Mouse (Mus musculus) stomach, embryonic 15.5 days (tissue): Measurements from ENCODE around the gene Eps8. TPM values are rescaled to one million over a fixed set of nuclear protein-coding genes. Genes with fewer than 3 reads are reported as not detected.
A peak's percentile ranks its signal among the peaks of the same experiment; 100 is the strongest.

ENCODE experiments used
- ATAC-seq: fragments of 200-750 bp; cut with Nextera tagmentation; 2 replicates; pipeline ENCODE4 v1.8.0; 2017; ENCODE audit warnings: low read depth, moderate number of reproducible peaks, moderate TSS enrichment; ENCODE audit not compliant: insufficient read depth, low FRiP score
- H3K27ac ChIP-seq: fragments of 300-500 bp; sonication (generic); 2 replicates; pipeline ENCODE4 v1.5.1; 2015; ENCODE audit warnings: mild to moderate bottlenecking, inconsistent platforms
- H3K27me3 ChIP-seq: fragments of 300-500 bp; sonication (generic); replicated peaks from 2 replicates; pipeline ENCODE4 v1.6.1; 2015; ENCODE audit warnings: inconsistent platforms
- H3K36me3 ChIP-seq: fragments of 300-500 bp; sonication (generic); 2 replicates; pipeline ENCODE4 v1.6.1; 2015; ENCODE audit warnings: inconsistent platforms
- H3K4me1 ChIP-seq: fragments of 300-500 bp; sonication (generic); 2 replicates; pipeline ENCODE4 v1.6.1; 2015; ENCODE audit warnings: inconsistent platforms
- H3K4me2 ChIP-seq: fragments of 300-500 bp; sonication (generic); 2 replicates; pipeline ENCODE4 v1.6.1; 2015; ENCODE audit warnings: mild to moderate bottlenecking, inconsistent platforms
- H3K4me3 ChIP-seq: fragments of 300-500 bp; sonication (generic); replicated peaks from 2 replicates; pipeline ENCODE4 v1.5.1; 2015; ENCODE audit warnings: inconsistent platforms
- H3K9ac ChIP-seq: fragments of 300-500 bp; sonication (generic); 2 replicates; pipeline ENCODE4 v1.6.1; 2015; ENCODE audit warnings: inconsistent platforms
- H3K9me3 ChIP-seq: fragments of 300-500 bp; sonication (generic); 2 replicates; pipeline ENCODE4 v1.6.1; 2016; ENCODE audit warnings: inconsistent platforms
- WGBS: fragments of 180-500 bp; shearing (Covaris S2); methylation state at CpG from one replicate; pipeline ENCODE4 v1.1.7; 2015; 5-methylcytosine and 5-hydroxymethylcytosine counted together
- polyA plus RNA-seq: library from polyadenylated mRNA; unstranded; fragments of >200 nt; fragmentation: Nextera tagmentation; extraction: Ambion mirVana; gene quantifications from 2 replicates; pipeline ENCODE4 v1.2.1, GENCODE M21; 2015

Gene Eps8
- 42.3 and 45.5 TPM in 2 replicates for polyA plus RNA-seq

- Histone ChIP-seq H3K9ac (no peak within 1 kb of the TSS), H3K27me3 (no peaks in the 10 kb centered on the region), H3K36me3 (no peaks in the 10 kb centered on the region), H3K4me1 (no peaks in the 10 kb centered on the region), H3K27ac (no peak within 1 kb of the TSS), H3K4me3 (no peak within 1 kb of the TSS), H3K4me2 (no peak within 1 kb of the TSS), H3K9me3 (no peaks in the 10 kb centered on the region)
- WGBS, result 78% methylated on average over 2 of the region's 2 CpGs
- ATAC-seq, result no peak
Measured at GRCm38 (mm10) chr6:137654776-137655175, at the start of gene Eps8. Eps8 (minus strand) TSS chr6:137654876.

GRCm38 (mm10) chr6:137703431-137703830, 48.8 kb upstream of the Eps8 start:
- Histone ChIP-seq H3K36me3 (no peaks in the 10 kb centered on the region), H3K4me1 (peaks cover 5% of the 10 kb centered on the region), H3K9ac (no peak overlapping the region), H3K4me2 (no peak overlapping the region), H3K9me3 (no peaks in the 10 kb centered on the region), H3K27ac (0 out of 2 replicates have a peak overlapping the region, but pooled peaks have one; percentile 11), H3K27me3 (no peaks in the 10 kb centered on the region), H3K4me3 (no peak overlapping the region)
- no peak for ATAC-seq
- 79% methylated on average over 7 of the region's 7 CpGs for WGBS

GRCm38 (mm10) chr6:137702918-137703317, 48.2 kb upstream of the Eps8 start:
- no peak for ATAC-seq

GRCm38 (mm10) chr6:137702186-137702585, 47.5 kb upstream of the Eps8 start:
- Histone ChIP-seq H3K36me3 (no peaks in the 10 kb centered on the region), H3K4me1 (peaks cover 5% of the 10 kb centered on the region), H3K9me3 (no peaks in the 10 kb centered on the region), H3K27me3 (no peaks in the 10 kb centered on the region), H3K4me3 (no peak overlapping the region), H3K9ac (no peak overlapping the region), H3K27ac (no peak overlapping the region), H3K4me2 (no peak overlapping the region)
- WGBS, result 83% methylated on average over 3 of the region's 3 CpGs
- no peak for ATAC-seq

More at GRCm38 (mm10) chr6:137702918-137703317, 48.2 kb upstream of the Eps8 start:
- 36% methylated on average over 4 of the region's 4 CpGs for WGBS
- no peak overlapping the region for H3K27ac ChIP-seq
- peaks cover 5% of the 10 kb centered on the region for H3K4me1 ChIP-seq
- H3K4me2 ChIP-seq, result no peak overlapping the region
- H3K9me3 ChIP-seq, result no peaks in the 10 kb centered on the region
- no peaks in the 10 kb centered on the region for H3K27me3 ChIP-seq
- no peak overlapping the region for H3K9ac ChIP-seq
- no peaks in the 10 kb centered on the region for H3K36me3 ChIP-seq
- no peak overlapping the region for H3K4me3 ChIP-seq

GRCm38 (mm10) chr6:137699434-137699833, 44.8 kb upstream of the Eps8 start:
- H3K4me2 ChIP-seq, result no peak overlapping the region
- no peaks in the 10 kb centered on the region for H3K9me3 ChIP-seq
- no peak overlapping the region for H3K9ac ChIP-seq
- H3K27me3 ChIP-seq, result no peaks in the 10 kb centered on the region
- H3K27ac ChIP-seq, result no peak overlapping the region
- no peaks in the 10 kb centered on the region for H3K36me3 ChIP-seq
- peaks cover 3% of the 10 kb centered on the region; the same call in 1 of the 2 replicates for H3K4me1 ChIP-seq
- WGBS, result 87% methylated on average over 7 of the region's 7 CpGs
- ATAC-seq, result no peak
- H3K4me3 ChIP-seq, result no peak overlapping the region

- H3K36me3 ChIP-seq, result no peaks in the 10 kb centered on the region
- no peak overlapping the region for H3K4me3 ChIP-seq
- no peaks in the 10 kb centered on the region for H3K27me3 ChIP-seq
- 79% methylated on average over 8 of the region's 8 CpGs for WGBS
- no peak overlapping the region for H3K9ac ChIP-seq
- H3K4me1 ChIP-seq, result 0 out of 2 replicates have a peak, but pooled peaks cover 3% of the 10 kb centered on the region
- no peak for ATAC-seq
- no peak overlapping the region for H3K4me2 ChIP-seq
- H3K27ac ChIP-seq, result peak overlapping the region; percentile 67
- no peaks in the 10 kb centered on the region for H3K9me3 ChIP-seq
Measured at GRCm38 (mm10) chr6:137696445-137697204, 41.9 kb upstream of the Eps8 start.

- H3K4me1 ChIP-seq, result 0 out of 2 replicates have a peak, but pooled peaks cover 3% of the 10 kb centered on the region
- ATAC-seq, result no peak
- H3K9ac ChIP-seq, result no peak overlapping the region
Measured at GRCm38 (mm10) chr6:137695046-137695445, 40.4 kb upstream of the Eps8 start.

GRCm38 (mm10) chr6:137694310-137694709, 39.6 kb upstream of the Eps8 start:
- ATAC-seq, result no peak
- 0 out of 2 replicates have a peak, but pooled peaks cover 3% of the 10 kb centered on the region for H3K4me1 ChIP-seq
- H3K27ac ChIP-seq, result no peak overlapping the region
- WGBS, result 63% methylated on average over 2 of the region's 2 CpGs
- no peak overlapping the region for H3K9ac ChIP-seq
- H3K27me3 ChIP-seq, result no peaks in the 10 kb centered on the region
- no peak overlapping the region for H3K4me3 ChIP-seq
- H3K9me3 ChIP-seq, result no peaks in the 10 kb centered on the region
- H3K36me3 ChIP-seq, result no peaks in the 10 kb centered on the region
- H3K4me2 ChIP-seq, result no peak overlapping the region

More at GRCm38 (mm10) chr6:137695046-137695445, 40.4 kb upstream of the Eps8 start:
- H3K4me3 ChIP-seq, result no peak overlapping the region
- 85% methylated on average over 8 of the region's 8 CpGs for WGBS
- no peaks in the 10 kb centered on the region for H3K9me3 ChIP-seq
- H3K27me3 ChIP-seq, result no peaks in the 10 kb centered on the region
- no peaks in the 10 kb centered on the region for H3K36me3 ChIP-seq
- no peak overlapping the region for H3K4me2 ChIP-seq
- no peak overlapping the region for H3K27ac ChIP-seq

- H3K4me1 ChIP-seq, result no peaks in the 10 kb centered on the region
- H3K4me2 ChIP-seq, result no peak overlapping the region
- H3K27ac ChIP-seq, result no peak overlapping the region
- ATAC-seq, result no peak
- H3K27me3 ChIP-seq, result no peaks in the 10 kb centered on the region
- no peaks in the 10 kb centered on the region for H3K9me3 ChIP-seq
- H3K36me3 ChIP-seq, result no peaks in the 10 kb centered on the region
- no peak overlapping the region for H3K9ac ChIP-seq
- WGBS, result 56% methylated on average over 2 of the region's 2 CpGs
- H3K4me3 ChIP-seq, result no peak overlapping the region
Measured at GRCm38 (mm10) chr6:137690550-137691119, 36.0 kb upstream of the Eps8 start.

GRCm38 (mm10) chr6:137688506-137689105, 33.9 kb upstream of the Eps8 start:
- Histone ChIP-seq H3K27me3 (no peaks in the 10 kb centered on the region), H3K9me3 (no peaks in the 10 kb centered on the region), H3K36me3 (no peaks in the 10 kb centered on the region), H3K4me2 (no peak overlapping the region), H3K27ac (no peak overlapping the region), H3K9ac (no peak overlapping the region), H3K4me1 (no peaks in the 10 kb centered on the region), H3K4me3 (no peak overlapping the region)
- no peak for ATAC-seq
- 68% methylated on average over 11 of the region's 11 CpGs for WGBS

GRCm38 (mm10) chr6:137688079-137688478, 33.4 kb upstream of the Eps8 start:
- no peak overlapping the region for H3K4me3 ChIP-seq
- 82% methylated on average over 3 of the region's 3 CpGs for WGBS

GRCm38 (mm10) chr6:137687667-137688066, 33.0 kb upstream of the Eps8 start:
- 90% methylated on average over 5 of the region's 5 CpGs for WGBS
- ATAC-seq, result no peak
- no peak overlapping the region for H3K27ac ChIP-seq
- H3K4me1 ChIP-seq, result no peaks in the 10 kb centered on the region
- H3K4me2 ChIP-seq, result no peak overlapping the region
- no peaks in the 10 kb centered on the region for H3K9me3 ChIP-seq
- H3K27me3 ChIP-seq, result no peaks in the 10 kb centered on the region
- no peaks in the 10 kb centered on the region for H3K36me3 ChIP-seq
- no peak overlapping the region for H3K4me3 ChIP-seq
- H3K9ac ChIP-seq, result no peak overlapping the region

More at GRCm38 (mm10) chr6:137688079-137688478, 33.4 kb upstream of the Eps8 start:
- Histone ChIP-seq H3K36me3 (no peaks in the 10 kb centered on the region), H3K4me1 (no peaks in the 10 kb centered on the region), H3K9me3 (no peaks in the 10 kb centered on the region), H3K27me3 (no peaks in the 10 kb centered on the region), H3K9ac (no peak overlapping the region), H3K27ac (no peak overlapping the region), H3K4me2 (no peak overlapping the region)
- no peak for ATAC-seq
